Mouse (Mus musculus) liver, adult 2 months (tissue): ENCODE results near the gene Rfx7.

Experiments used
- CTCF ChIP-seq: fragments of 200-500 bp; IDR thresholded peaks from 2 replicates; pipeline ENCODE4 v1.5.1; 2011; ENCODE audit warnings: low read depth, low read length, control low read depth
- POLR2A ChIP-seq: fragments of 200-500 bp; IDR thresholded peaks from 2 replicates; pipeline ENCODE4 v1.6.1; 2011; ENCODE audit warnings: low read length, control low read depth; ENCODE audit not compliant: insufficient read depth; ENCODE audit errors: extremely low read depth

- TF ChIP-seq CTCF (no peak), POLR2A (no peak)
These were observed 1.0 kb downstream of the Rfx7 start for GRCm38 (mm10) chr9:72533089-72533415.
